Mouse (Mus musculus) gastrocnemius, adult 2 months (tissue): ENCODE measurements around the gene Gm12666. TPM values are rescaled to one million over a fixed set of nuclear protein-coding genes. Genes with fewer than 3 reads are reported as not detected.
"Not testable (repeated sequence)": the region's sequence is repeated elsewhere in the genome, so short reads cannot be mapped to it uniquely, and the experiment has no call there.

Experiments used
- DNase-seq: peaks from one replicate; pipeline ENCODE4 v3.0.0; 2022
- H3K27ac ChIP-seq: fragments of 200-600 bp; 2 replicates; pipeline ENCODE4 v1.8.1; 2022; ENCODE audit warnings: mild to moderate bottlenecking
- H3K4me3 ChIP-seq: fragments of 200-600 bp; 2 replicates; pipeline ENCODE4 v1.8.1; 2022; ENCODE audit warnings: mild to moderate bottlenecking, moderate library complexity
- CTCF ChIP-seq: fragments of 200-600 bp; IDR thresholded peaks from 2 replicates; pipeline ENCODE4 v1.8.1; 2022; ENCODE audit warnings: antibody characterized with exemption, mild to moderate bottlenecking, moderate library complexity
- intact Hi-C: fragments of 180-260 bp; cut with DNase I; formaldehyde crosslinking; loops from one replicate; pipeline ENCODE4 v1.15.1; 2025
- long read RNA-seq, 2 experiments: library from polyadenylated mRNA; stranded (forward); transcript quantifications; one replicate each; pipeline ENCODE4 v2.0.0; 2021
- total RNA-seq, 2 experiments: library from RNA; stranded (reverse); gene quantifications; 2 replicates each; pipeline ENCODE4 v1.2.3; 2021

Gm12666 gene
- total RNA-seq = 1 to 10 TPM in 1 of 2 experiments, under 1 TPM in 1; 0.64 to 1.5 TPM
- long read RNA-seq, experiment 1 = 0 reads
- long read RNA-seq, experiment 2 = 0 reads

DNA sequence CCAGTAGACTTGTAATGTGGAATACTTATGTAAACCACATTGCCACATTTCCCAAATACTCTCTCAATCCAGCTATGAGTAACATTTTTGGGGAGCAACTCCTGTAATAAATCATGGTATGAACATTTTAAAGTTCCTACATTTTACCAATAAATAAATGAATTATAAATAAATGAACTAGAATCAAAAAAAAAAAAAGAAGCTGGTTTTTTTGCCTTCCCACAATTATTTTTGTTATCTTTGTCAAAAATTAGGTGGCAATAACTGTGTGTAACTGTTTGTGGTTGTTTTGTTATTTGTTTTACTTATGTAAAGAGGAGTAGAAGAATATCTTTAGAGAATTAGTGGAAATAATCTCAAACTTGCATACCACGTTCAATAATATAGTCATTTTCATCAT lies at the start of gene Gm12666:
TSS of gene Gm12666 (minus strand) at position 101 of the 400 bp plus-strand sequence.
- H3K27ac ChIP-seq, DNase-seq, intact Hi-C loops, H3K4me3 ChIP-seq: not testable (repeated sequence)

DNA sequence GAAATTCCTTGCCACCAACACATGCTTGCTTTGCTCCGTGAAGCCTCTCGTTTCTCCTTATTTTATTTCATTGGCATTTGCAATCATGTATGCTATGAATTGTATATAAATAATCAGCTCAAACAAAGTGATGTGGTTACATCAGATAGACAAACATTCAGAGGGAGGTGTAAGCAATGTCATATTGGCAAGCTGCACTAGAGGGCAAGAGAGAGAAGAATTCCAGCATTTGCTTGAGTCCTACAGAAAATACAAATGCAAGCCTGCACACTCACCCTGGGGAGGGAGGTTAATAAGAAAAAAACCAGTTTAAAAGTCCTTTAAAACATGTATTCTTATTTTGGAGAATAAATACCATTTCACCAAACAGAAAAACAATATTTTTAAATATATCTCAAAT lies 34.8 kb upstream of the Gm12666 start:
- intact Hi-C loops = no loop called here
- Histone ChIP-seq H3K4me3 (no peak overlapping the region), H3K27ac (no peak overlapping the region)
- TF ChIP-seq CTCF = no peak
- no peak for DNase-seq

DNA sequence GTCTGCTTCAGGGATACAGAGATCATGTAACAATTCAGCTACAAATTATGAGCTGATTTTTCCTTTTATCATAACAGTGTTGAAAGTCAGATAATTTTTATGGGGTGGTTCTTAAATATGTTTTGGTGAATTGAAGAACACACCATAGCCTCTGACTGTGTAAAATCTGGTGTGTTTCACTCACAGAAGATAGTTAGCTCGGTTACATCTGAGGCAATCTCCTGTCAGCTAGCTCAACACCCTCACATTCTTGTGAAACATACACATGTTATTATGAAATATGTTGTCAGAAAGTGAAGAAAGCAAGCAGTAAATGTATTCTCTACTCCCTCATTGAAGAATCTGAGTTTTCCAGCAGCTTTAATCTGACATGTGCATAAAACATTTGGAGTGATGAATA lies 24.7 kb upstream of the Gm12666 start:
- TF ChIP-seq CTCF = no peak
- Histone ChIP-seq H3K4me3 (no peak overlapping the region), H3K27ac (no peak overlapping the region)
- intact Hi-C loops = no loop called here
- DNase-seq = no peak

DNA sequence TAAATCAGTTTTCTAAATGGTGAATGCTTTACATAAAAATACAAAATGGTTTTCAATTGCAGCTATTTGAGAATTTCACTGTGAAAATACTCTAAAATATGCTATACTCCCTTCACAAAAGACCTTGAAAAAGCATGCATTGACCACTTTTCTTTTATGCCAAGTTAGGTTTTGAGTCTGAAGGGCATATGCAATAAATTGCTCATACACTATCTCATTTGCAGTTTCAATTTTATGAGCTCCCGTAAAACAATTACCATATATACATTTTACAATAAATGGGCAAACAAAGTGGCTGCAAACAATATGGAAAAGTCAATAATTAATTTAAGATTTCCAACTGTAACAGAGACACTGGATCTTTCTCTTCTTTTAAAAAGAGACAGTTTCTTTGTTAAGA lies 38.9 kb downstream of the Gm12666 start:
- TF ChIP-seq CTCF = no peak
- no peak overlapping the region for H3K4me3 ChIP-seq
- no peak overlapping the region for H3K27ac ChIP-seq
- no peak for DNase-seq
- intact Hi-C loops = no loop called here

DNA sequence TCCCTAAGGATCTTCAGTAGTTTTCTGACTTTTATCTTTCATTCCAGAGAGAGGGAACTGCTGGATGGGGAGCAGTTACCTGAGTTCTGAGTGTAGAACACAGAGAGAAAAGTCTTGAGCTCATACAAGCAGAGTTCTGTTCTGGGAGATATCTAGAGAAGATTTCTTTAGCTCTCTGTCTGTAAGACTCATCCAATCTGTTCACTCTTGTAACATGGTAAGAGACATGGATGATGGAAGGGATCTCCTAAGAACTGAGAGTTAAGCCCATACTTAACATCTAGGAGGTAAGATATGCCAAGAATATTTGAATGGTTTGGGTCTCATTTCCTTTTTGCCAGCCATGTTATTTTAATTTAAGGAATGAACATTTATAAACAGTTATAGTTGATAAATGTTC lies 44.4 kb downstream of the Gm12666 start, which contains the start of gene Izumo3:
TSS of gene Izumo3 (minus strand) at position 101 of the 400 bp plus-strand sequence.
- H3K4me3 ChIP-seq = no peak within 1 kb of the TSS
- DNase-seq = no peak
- intact Hi-C loops = no loop called here
- no peak for TF ChIP-seq CTCF
- H3K27ac ChIP-seq = no peak within 1 kb of the TSS

Other genes with a start within 250 kb of the Gm12666 start
- not detected for gene Izumo3, start 44.5 kb downstream of the Gm12666 start, total RNA-seq